Mouse (Mus musculus): ENCODE data around the gene Churc1.
"Not testable (repeated sequence)": the region's sequence is repeated elsewhere in the genome, so short reads cannot be mapped to it uniquely, and the experiment has no call there.

Churc1 gene

DNA sequence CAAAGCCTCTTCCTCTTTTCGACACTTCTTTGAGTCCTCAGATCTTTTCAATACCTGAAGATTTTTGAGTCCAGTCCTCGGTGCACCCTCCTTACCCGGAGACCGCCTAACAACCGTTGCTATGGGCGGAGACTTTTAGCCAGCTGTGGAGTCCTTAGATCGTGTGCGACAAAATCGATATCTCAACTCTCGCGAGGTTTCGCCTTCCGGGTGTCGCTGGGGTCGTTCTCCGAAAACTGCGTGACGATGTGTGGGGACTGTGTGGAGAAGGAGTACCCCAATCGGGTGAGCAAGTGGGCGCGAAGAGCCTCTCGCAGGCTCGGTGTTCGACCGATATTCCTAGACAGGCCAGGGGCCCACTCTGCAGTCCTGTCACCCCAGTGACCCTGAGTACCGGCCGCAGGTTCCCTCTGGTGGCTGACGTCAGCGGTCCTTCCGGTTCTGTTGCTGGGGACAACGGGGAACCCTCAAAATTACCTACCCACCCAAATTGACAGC lies at the start of gene Churc1, which contains the start of gene Fntb:
Gene Churc1 (plus strand): TSS at position 185 of the 498 bp plus-strand sequence.
Gene Fntb (plus strand): TSS at position 236 of the 498 bp plus-strand sequence.
- DNase-seq, result peak; percentile 83

DNA sequence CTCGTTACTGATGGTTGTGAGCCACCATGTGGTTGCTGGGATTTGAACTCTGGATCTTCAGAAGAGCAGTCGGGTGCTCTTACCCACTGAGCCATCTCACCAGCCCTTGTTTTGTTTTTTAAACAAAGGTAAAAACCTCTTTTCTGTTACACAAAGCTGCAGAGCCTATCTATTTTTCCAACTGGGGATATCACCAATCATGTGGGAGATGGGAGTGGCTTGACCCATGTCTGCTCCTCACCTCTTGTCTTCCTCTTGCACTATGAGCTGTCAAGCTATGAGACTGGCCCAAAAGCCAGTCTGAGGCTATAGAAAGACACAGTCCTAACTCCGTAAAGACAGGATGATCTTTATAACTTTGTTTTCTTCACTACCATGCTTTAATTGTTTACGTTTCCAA lies 47.0 kb upstream of the Churc1 start:
- DNase-seq, result no peak

- DNase-seq, result no peak
These were observed 44.8 kb upstream of the Churc1 start for GRCm38 (mm10) chr12:76720572-76720971.

GRCm38 (mm10) chr12:76722026-76722425 lies 43.3 kb upstream of the Churc1 start:
- DNase-seq, result no peak

DNA sequence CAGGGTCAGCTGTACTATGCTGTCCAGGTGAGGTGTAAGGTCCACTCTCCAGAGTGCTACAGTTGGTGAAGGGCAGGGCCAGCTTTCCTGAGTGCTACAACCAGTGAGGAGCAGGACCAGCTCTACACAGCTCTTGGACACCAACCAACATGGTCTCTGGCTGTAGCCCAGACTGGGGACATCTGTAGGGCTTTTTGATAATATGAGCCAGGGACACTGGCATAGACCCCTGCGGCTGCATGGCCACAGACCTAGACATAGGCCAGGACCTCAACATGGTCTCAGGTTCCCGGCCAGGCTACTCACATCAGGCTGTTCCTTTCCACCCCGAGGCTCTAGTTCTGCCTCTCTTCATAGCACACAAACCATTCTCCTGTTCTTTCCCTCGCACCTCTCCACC lies 37.4 kb upstream of the Churc1 start:
- DNase-seq, result no peak

DNA sequence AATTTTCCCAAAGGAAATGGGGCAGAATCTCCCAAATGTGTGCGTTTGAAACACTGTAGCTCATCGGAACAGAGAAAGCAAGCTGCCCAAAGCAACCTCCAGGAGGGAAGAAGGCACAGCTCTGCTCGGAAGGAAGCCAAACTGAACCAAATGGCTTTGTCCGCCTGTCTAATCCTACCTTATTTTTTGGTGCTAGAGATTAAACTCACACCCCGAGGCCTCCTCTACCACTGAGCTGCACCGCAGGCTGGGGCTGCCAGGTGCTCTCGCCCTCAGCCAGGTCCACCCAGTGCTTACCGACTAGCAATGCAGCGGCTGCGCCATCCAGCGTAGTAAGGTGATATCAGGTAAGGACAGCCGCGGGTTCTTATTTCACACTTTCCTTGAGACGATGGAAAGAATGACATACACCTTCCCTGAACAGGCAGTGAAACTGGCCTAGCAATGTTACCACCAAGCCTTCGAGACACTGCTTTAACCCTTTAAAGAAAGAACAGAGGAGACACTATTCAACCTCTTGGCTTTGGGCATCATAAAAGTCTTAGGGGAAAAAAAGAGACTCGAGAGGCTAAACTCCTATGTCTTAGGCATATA lies 14.4 kb upstream of the Churc1 start:
- DNase-seq, result peak; percentile 62

DNA sequence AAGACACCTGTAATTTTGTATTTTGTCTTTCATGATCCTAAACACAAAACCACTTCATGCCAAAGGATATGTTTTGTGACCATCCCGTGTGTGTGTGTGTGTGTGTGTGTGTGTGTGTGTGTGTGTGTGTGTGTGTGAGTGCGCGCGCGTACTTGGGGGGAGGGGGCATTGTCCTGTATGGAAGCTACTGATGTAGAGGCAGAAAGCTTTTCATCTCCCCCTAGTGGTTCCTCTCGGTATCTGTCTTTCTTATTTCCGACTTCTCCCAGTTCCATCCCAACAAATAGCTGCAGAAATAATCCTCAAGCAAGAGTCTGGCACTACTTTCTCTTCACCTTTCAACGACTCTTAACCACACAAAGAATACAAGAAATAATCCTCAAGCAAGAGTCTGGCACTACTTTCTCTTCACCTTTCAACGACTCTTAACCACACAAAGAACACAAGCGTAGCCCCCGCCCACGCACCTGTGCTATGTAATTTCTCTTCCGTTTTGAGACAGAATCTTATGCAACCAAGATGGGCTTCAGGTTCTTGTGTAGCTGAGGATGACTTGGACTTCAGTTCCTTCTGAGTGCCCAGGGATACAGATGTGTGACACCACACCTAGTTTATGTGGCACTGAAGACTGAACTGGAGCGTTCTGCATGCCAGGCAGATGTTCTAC lies 12.6 kb upstream of the Churc1 start:
- peak; percentile 39 for DNase-seq

- DNase-seq, result no peak
These were observed 728 bp downstream of the Churc1 start for GRCm38 (mm10) chr12:76765901-76766630.

GRCm38 (mm10) chr12:76770841-76771500 lies 5.6 kb downstream of the Churc1 start:
- DNase-seq, result no peak

DNA sequence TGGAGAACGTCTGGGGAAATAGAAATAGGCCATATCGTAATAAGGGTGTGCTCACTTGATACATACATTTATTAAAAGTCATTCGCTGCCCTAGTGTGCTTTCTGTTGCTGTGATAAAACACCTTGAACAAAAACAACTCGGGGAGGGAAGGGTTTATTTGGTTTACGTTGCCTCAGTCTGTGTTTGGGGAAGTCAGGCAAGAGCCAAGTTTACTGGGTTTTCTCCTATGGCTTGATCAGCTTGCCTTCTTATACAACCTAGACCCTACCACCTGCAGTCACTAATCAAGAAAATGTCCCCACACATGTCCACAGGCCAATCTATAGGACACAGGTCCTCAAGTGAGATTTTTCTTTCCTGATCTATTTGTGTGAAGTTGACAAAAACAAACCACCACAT lies 6.2 kb downstream of the Churc1 start:
- DNase-seq, result no peak

- no peak for DNase-seq
These were observed 9.3 kb downstream of the Churc1 start for GRCm38 (mm10) chr12:76774652-76775051.

DNA sequence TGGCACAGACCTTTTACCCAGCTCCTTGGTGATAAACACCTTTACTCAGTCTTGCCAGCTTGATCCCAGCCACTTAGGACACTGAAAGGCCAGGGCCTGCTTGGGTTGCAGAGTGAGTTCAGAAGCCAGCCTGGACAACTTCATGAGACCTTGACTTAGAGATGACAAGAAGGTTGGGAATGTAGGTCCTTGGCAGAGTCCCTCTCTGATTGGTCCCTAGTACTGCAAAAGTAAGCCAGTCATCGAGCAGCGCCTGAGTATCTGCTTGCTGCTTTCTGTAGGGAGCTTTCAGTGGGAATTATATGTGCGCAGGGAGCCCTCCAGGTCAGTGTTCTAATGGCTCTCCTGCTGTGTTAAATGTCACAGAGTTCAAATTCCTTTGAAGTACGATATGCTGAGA lies 9.8 kb downstream of the Churc1 start:
- no peak for DNase-seq

DNA sequence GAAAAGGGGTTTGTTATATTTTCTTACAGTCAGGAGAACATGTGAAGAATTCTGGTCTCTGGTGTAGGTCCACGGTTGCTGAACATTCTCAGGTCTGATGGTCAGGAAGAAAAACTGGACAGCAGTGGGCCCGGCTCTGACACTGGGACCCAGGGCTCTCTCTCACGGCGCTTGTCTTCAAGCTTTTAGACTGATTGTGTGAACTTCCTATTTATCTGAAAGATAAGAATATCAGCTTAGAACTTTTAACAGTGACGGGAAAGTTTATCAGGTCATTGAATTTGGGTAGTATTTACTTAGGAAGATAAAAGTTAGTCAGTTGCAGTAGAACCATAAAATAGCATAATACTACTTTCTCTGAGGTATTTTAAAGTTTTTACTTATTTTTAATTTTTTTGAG lies 11.6 kb downstream of the Churc1 start:
- DNase-seq, result no peak

DNA sequence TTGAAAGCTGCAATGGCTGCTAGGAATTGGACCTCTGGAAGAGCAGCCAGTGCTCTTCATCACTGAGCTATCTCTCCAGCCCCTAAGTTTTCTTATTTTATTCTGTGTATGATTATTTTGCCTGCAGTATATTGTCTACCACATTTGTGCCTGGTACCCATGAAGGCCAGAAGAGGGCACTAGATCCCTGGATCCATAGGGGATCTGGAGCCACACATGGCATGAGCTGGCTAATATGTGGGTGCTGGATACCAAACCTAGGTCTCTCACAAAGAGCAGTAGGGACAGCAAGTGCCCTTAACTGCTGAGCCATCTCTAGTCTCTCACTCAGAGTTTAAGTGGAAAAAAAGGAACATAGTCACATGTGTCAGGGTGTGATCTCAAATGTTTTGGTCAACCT lies 12.5 kb downstream of the Churc1 start:
- no peak for DNase-seq

DNA sequence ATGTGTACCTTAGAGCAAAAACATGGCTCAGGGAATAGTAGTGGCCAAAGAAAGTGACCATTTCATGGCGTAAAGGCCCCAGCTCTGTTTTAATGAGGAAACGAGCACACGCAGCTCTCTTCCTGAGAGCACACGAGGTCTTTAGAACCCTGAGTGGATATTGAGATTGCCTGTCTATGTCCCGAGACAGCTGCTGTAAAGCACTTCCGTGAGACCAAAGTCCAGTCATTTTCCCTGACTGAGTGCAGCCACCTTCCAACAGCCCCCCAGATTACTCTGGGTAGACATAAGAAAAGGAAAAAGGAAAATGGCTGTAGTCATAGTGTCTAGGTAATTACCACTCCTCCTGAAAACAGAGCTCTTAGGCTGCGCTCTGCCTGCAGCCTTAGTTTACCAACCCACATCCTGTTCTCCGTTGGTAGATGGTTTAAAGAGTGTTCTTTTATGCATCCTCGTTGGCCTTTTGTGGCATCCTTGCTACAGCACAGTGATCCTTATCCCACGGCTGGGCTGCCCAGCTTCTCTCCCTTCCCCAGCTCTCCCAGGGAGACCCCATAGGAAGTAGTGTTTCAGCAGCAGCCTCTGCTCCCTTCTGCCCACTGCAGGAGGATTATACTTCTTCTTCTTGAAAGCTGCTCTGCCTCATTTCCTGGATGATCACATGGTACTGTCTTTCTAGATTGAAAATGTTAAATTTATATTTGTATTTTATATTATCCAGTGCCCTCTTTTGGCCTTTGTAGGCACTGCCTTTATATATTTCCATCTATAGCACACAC lies 13.2 kb downstream of the Churc1 start:
- DNase-seq, result no peak

DNA sequence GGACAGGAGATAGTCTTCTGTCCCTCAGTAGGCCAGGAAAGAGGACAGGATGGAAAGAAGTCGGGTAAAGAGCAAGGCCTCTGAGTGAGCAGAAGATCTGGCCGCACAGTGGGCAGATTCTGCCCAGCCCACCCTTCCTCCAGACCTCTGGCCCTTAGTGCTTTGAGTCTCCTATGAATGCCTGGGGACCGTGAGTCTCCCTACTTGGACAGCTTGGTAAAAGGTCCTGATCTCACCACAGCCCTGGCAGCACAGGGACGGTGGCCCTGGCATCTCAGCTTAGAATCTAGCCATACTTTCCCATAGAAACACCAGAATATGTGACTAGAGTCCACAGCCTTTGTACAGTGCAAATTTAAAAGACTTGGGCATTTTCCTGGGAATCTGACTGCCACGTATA lies 14.6 kb downstream of the Churc1 start:
- DNase-seq, result no peak

DNA sequence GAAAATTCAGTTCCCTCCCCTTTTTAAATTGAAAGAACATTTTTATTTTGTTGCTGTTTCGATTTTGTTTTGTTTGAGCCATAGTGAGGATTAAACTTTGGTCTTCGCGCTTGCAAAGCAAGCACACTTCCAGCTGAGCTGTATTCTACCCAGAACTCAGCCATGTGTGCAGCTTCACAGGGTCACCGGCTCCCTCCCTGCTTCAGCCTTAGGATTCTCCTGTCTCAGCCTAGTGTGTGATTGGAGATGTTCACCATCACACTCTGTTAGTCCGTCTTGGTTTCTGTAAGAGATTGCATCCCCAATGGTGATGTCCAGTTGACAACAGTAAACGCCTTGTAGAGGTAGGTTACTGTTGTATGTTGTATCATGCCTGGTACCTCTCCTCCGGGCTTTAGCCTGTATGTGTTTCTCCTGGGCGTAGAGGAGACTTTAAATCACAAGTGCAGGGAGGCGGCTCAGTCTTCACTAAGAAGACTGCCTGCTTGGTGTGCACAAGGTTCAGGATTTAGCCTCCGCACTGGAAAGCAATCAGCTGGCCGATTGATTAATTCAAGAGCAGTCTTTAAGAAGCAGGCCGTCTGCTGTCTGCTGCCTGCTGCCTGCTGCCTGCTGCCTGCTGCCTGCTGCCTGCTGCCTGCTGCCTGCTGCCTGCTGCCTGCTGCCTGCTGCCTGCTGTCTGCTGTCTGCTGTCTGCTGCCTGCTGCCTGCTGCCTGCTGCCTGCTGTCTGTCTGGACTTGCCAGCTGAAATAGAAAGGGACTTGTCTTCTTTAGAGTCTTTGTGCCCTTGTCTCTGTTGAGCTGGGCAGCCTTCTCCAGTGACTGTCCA lies 15.5 kb downstream of the Churc1 start:
- DNase-seq, result no peak

DNA sequence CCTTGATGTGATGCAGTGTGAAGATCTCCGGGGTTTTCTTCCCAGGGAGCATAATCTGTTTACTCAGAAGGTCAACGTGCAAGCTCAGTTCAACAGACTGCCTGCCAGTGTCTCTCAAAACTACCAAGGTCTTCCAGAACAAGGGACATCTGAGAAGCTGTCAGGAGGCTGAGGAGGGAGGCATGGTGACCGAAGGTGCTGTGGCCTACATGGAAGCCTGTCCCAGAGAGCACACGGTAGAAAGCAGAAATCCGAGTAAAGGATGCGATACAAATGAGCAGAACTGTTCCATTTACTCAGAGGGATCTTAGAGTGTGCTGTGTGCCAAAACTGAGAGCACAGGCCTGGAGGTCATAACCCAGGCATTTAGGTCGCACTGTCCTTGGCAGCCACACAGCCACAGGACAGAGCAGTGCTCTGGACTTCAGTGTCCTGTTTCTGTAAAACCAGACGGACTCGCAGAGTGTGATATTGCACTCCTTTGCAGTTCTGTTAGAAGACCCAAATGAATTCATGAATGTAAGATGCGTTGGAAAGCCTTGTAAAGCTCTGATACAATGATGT lies 18.8 kb downstream of the Churc1 start:
- no peak for DNase-seq

GRCm38 (mm10) chr12:76790446-76791084 lies 25.2 kb downstream of the Churc1 start:
- no peak for DNase-seq

- not testable (repeated sequence) for DNase-seq
These were observed 27.2 kb downstream of the Churc1 start for GRCm38 (mm10) chr12:76792540-76792939.

DNA sequence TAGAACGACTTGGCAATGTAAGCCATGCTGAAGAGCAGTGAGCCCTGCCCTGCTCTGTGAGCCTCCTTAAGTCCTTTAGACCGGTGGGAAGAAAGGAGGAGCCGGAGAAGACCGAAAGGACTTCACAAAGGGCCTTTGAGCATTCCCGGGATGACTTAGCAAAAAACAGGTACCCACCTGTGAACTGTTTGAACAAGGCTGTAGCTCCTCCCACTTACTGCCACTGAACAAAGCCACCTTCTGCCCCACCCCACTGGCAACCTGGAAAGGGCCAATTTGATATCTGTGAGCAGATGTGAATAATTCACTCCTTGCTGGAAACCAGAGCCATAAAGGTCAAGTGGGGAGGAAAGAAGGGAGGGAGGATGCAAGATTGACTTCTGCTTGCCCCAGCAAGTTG lies 30.0 kb downstream of the Churc1 start, which contains the start of gene Gpx2:
Gene Gpx2 (minus strand): TSS at position 205 of the 400 bp plus-strand sequence.
- DNase-seq, result no peak
